Mouse (Mus musculus): Measurements from ENCODE around the gene Ngdn. TPM values are rescaled to one million over a fixed set of nuclear protein-coding genes. Genes with fewer than 3 reads are reported as not detected.

The Ngdn gene
- polyA plus RNA-seq, 1 experiment from 2014 or later: 87.2 TPM

GRCm38 (mm10) chr14:55005506-55005905 lies 9.7 kb upstream of the Ngdn start:
- no peaks in the 10 kb centered on the region for H3K27me3 ChIP-seq (replicated peaks; ENCODE audit: control insufficient read depth, insufficient read depth, low read length)
- H3K4me1 ChIP-seq (ENCODE audit: control insufficient read depth, insufficient read depth, low read length): peaks cover 3% of the 10 kb centered on the region; the same call in 1 of the 2 replicates
- 73% methylated on average over 2 of the region's 2 CpGs for WGBS
- no peaks in the 10 kb centered on the region for H3K9me3 ChIP-seq (ENCODE audit: control insufficient read depth, low read length)
- no peak for ATAC-seq
- H3K4me3 ChIP-seq (ENCODE audit: low read length): no peak overlapping the region
- no peak overlapping the region for H3K27ac ChIP-seq (ENCODE audit: low read length)
- H3K4me2 ChIP-seq (ENCODE audit: low read depth, low read length): no peak overlapping the region
- H3K36me3 ChIP-seq (ENCODE audit: control insufficient read depth, insufficient read depth, low read length): no peaks in the 10 kb centered on the region
- H3K9ac ChIP-seq (ENCODE audit: low read depth, low read length): no peak overlapping the region

- no peak for ATAC-seq
- Histone ChIP-seq H3K27ac (ENCODE audit: low read length) (no peak overlapping the region), H3K4me3 (ENCODE audit: low read length) (no peak overlapping the region), H3K27me3 (replicated peaks; ENCODE audit: control insufficient read depth, insufficient read depth, low read length) (no peaks in the 10 kb centered on the region), H3K4me2 (ENCODE audit: low read depth, low read length) (no peak overlapping the region), H3K9ac (ENCODE audit: low read depth, low read length) (no peak overlapping the region), H3K9me3 (ENCODE audit: control insufficient read depth, low read length) (no peaks in the 10 kb centered on the region), H3K4me1 (ENCODE audit: control insufficient read depth, insufficient read depth, low read length) (peaks cover 3% of the 10 kb centered on the region; the same call in 1 of the 2 replicates), H3K36me3 (ENCODE audit: control insufficient read depth, insufficient read depth, low read length) (no peaks in the 10 kb centered on the region)
- WGBS: 80% methylated on average over 8 of the region's 8 CpGs
Measured at GRCm38 (mm10) chr14:55005967-55006366, 9.3 kb upstream of the Ngdn start.

GRCm38 (mm10) chr14:55006541-55006940 lies 8.7 kb upstream of the Ngdn start:
- Histone ChIP-seq H3K36me3 (ENCODE audit: control insufficient read depth, insufficient read depth, low read length) (no peaks in the 10 kb centered on the region), H3K4me1 (ENCODE audit: control insufficient read depth, insufficient read depth, low read length) (peaks cover 3% of the 10 kb centered on the region; the same call in 1 of the 2 replicates), H3K4me3 (ENCODE audit: low read length) (no peak overlapping the region), H3K27me3 (replicated peaks; ENCODE audit: control insufficient read depth, insufficient read depth, low read length) (no peaks in the 10 kb centered on the region), H3K4me2 (ENCODE audit: low read depth, low read length) (no peak overlapping the region), H3K27ac (ENCODE audit: low read length) (no peak overlapping the region), H3K9me3 (ENCODE audit: control insufficient read depth, low read length) (no peaks in the 10 kb centered on the region), H3K9ac (ENCODE audit: low read depth, low read length) (no peak overlapping the region)
- WGBS: 69% methylated on average over 3 of the region's 3 CpGs
- no peak for ATAC-seq

DNA sequence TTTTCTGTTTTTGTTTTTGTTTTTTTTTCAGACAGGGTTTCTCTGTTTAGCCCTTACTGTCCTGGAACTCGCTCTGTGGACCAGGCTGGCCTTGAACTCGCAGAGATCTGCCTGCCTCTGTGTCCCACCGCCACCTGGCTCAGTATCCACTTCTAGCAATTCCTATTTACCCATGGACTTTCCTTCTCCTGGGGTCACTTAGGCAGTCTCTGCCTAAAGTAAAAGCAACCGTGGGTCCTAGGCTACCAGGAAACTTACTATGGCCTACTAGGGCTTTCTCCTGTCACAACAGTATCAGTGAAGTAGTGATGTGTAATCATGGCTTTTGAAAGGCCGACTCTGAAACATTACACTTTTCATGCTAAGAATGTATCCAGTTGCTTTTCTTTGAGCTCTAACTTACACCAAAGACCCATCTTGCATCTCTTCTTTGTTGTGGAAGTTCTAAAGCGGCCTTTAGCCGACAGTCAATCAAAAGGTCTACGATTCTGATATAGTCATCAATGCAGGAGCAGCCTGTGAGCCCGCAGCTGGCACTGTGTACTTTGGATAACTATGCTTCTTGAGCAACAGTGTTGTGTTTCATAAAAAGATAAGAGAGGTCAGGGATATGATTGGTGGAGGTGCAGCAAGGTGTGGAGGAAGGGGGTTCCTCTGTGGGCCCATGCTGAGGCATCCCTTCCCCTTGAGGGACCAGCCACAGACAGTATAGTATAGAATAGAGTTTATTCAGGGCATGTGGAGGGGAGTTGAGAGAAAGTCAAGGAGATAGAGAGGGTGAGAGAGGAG lies 7.9 kb upstream of the Ngdn start:
- H3K27me3 ChIP-seq (replicated peaks; ENCODE audit: control insufficient read depth, insufficient read depth, low read length): no peaks in the 10 kb centered on the region
- no peak overlapping the region for H3K27ac ChIP-seq (ENCODE audit: low read length)
- no peaks in the 10 kb centered on the region for H3K36me3 ChIP-seq (ENCODE audit: control insufficient read depth, insufficient read depth, low read length)
- H3K4me1 ChIP-seq (ENCODE audit: control insufficient read depth, insufficient read depth, low read length): peaks cover 3% of the 10 kb centered on the region; the same call in 1 of the 2 replicates
- no peak overlapping the region for H3K4me2 ChIP-seq (ENCODE audit: low read depth, low read length)
- H3K9ac ChIP-seq (ENCODE audit: low read depth, low read length): no peak overlapping the region
- no peak overlapping the region for H3K4me3 ChIP-seq (ENCODE audit: low read length)
- no peaks in the 10 kb centered on the region for H3K9me3 ChIP-seq (ENCODE audit: control insufficient read depth, low read length)
- WGBS: 78% methylated on average over 9 of the region's 9 CpGs
- ATAC-seq: peak; percentile 69

- no peak overlapping the region for H3K4me3 ChIP-seq (ENCODE audit: low read length)
- no peak for ATAC-seq
- H3K4me2 ChIP-seq (ENCODE audit: low read depth, low read length): no peak overlapping the region
- no peak overlapping the region for H3K27ac ChIP-seq (ENCODE audit: low read length)
- H3K36me3 ChIP-seq (ENCODE audit: control insufficient read depth, insufficient read depth, low read length): no peaks in the 10 kb centered on the region
- WGBS: 86% methylated on average over 8 of the region's 8 CpGs
- H3K27me3 ChIP-seq (replicated peaks; ENCODE audit: control insufficient read depth, insufficient read depth, low read length): no peaks in the 10 kb centered on the region
- H3K4me1 ChIP-seq (ENCODE audit: control insufficient read depth, insufficient read depth, low read length): peaks cover 3% of the 10 kb centered on the region; the same call in 1 of the 2 replicates
- no peak overlapping the region for H3K9ac ChIP-seq (ENCODE audit: low read depth, low read length)
- H3K9me3 ChIP-seq (ENCODE audit: control insufficient read depth, low read length): no peaks in the 10 kb centered on the region
Measured at GRCm38 (mm10) chr14:55008417-55008816, 6.8 kb upstream of the Ngdn start.

DNA sequence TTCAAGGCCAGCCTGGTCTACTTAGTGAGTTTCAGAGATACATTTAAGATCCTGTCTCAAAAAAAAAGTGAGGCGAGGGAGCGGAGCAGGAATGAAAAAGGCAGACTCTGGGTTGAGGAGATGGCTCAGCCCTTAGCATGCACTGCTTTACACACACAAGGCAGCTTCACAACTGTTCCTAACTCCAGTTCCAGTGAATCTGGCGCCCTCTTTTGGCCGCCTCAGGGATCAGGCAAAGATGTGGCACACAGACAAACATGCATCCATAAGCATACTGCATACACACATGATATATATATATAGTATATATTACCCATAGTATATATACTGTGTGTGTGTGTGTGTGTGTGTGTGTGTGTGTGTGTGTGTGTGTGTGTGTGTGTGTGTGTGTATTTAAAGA lies 4.1 kb upstream of the Ngdn start:
- no peaks in the 10 kb centered on the region for H3K27me3 ChIP-seq (replicated peaks; ENCODE audit: control insufficient read depth, insufficient read depth, low read length)
- H3K4me2 ChIP-seq (ENCODE audit: low read depth, low read length): no peak overlapping the region
- WGBS: 64% methylated on average over 4 of the region's 4 CpGs
- no peaks in the 10 kb centered on the region for H3K36me3 ChIP-seq (ENCODE audit: control insufficient read depth, insufficient read depth, low read length)
- H3K4me1 ChIP-seq (ENCODE audit: control insufficient read depth, insufficient read depth, low read length): no peaks in the 10 kb centered on the region
- no peaks in the 10 kb centered on the region for H3K9me3 ChIP-seq (ENCODE audit: control insufficient read depth, low read length)
- no peak for ATAC-seq
- no peak overlapping the region for H3K27ac ChIP-seq (ENCODE audit: low read length)
- H3K9ac ChIP-seq (ENCODE audit: low read depth, low read length): no peak overlapping the region
- H3K4me3 ChIP-seq (ENCODE audit: low read length): no peak overlapping the region

DNA sequence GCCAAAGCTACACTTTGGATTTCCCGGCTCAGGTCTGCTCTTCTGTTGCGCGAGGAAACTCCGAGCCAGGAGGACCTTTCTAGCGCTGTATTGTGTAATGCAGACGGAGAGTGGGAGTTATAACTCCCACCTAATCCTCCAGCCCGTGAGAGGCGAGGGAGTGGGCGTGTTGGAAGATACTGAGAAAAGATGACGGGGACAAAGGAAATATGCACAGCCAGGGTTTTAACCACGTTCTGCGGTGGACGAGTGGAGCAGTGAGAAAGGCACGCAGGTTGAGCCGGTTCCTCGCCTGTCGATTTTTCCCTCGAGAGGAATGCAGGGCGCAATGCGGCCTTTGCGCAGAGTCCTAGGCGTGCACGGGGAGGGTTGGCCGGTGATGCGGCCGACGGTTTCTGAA lies 663 bp upstream of the Ngdn start:
- Histone ChIP-seq H3K4me3 (ENCODE audit: low read length) (peak overlapping the region; percentile 50), H3K4me1 (ENCODE audit: control insufficient read depth, insufficient read depth, low read length) (peaks cover 5% of the 10 kb centered on the region), H3K9me3 (ENCODE audit: control insufficient read depth, low read length) (no peaks in the 10 kb centered on the region), H3K4me2 (ENCODE audit: low read depth, low read length) (peak overlapping the region; percentile 54), H3K27ac (ENCODE audit: low read length) (peak overlapping the region; percentile 92), H3K27me3 (replicated peaks; ENCODE audit: control insufficient read depth, insufficient read depth, low read length) (no peaks in the 10 kb centered on the region), H3K9ac (ENCODE audit: low read depth, low read length) (peak overlapping the region; percentile 75), H3K36me3 (ENCODE audit: control insufficient read depth, insufficient read depth, low read length) (no peaks in the 10 kb centered on the region)
- ATAC-seq: peak; percentile 72
- WGBS: under 1% methylated on average over 27 of the region's 27 CpGs

- no peaks in the 10 kb centered on the region for H3K9me3 ChIP-seq (ENCODE audit: control insufficient read depth, low read length)
- H3K36me3 ChIP-seq (ENCODE audit: control insufficient read depth, insufficient read depth, low read length): no peaks in the 10 kb centered on the region
- H3K4me3 ChIP-seq (ENCODE audit: low read length): peak overlapping the region; percentile 64
- H3K27me3 ChIP-seq (replicated peaks; ENCODE audit: control insufficient read depth, insufficient read depth, low read length): no peaks in the 10 kb centered on the region
- H3K27ac ChIP-seq (ENCODE audit: low read length): peak overlapping the region; percentile 66
- ATAC-seq: no peak
- H3K4me2 ChIP-seq (ENCODE audit: low read depth, low read length): peak overlapping the region; percentile 72
- H3K9ac ChIP-seq (ENCODE audit: low read depth, low read length): peak overlapping the region; percentile 73
- under 1% methylated on average over 17 of the region's 17 CpGs for WGBS
- peaks cover 5% of the 10 kb centered on the region for H3K4me1 ChIP-seq (ENCODE audit: control insufficient read depth, insufficient read depth, low read length)
Measured at GRCm38 (mm10) chr14:55015767-55016111, 485 bp downstream of the Ngdn start.

GRCm38 (mm10) chr14:55016876-55017275 lies 1.6 kb downstream of the Ngdn start:
- H3K36me3 ChIP-seq (ENCODE audit: control insufficient read depth, insufficient read depth, low read length): peaks cover 7% of the 10 kb centered on the region; the same call in 1 of the 2 replicates
- no peak for ATAC-seq
- no peak overlapping the region for H3K9ac ChIP-seq (ENCODE audit: low read depth, low read length)
- H3K9me3 ChIP-seq (ENCODE audit: control insufficient read depth, low read length): no peaks in the 10 kb centered on the region
- peaks cover 5% of the 10 kb centered on the region for H3K4me1 ChIP-seq (ENCODE audit: control insufficient read depth, insufficient read depth, low read length)
- H3K4me3 ChIP-seq (ENCODE audit: low read length): no peak overlapping the region
- no peaks in the 10 kb centered on the region for H3K27me3 ChIP-seq (replicated peaks; ENCODE audit: control insufficient read depth, insufficient read depth, low read length)
- 92% methylated on average over 16 of the region's 16 CpGs for WGBS
- no peak overlapping the region for H3K4me2 ChIP-seq (ENCODE audit: low read depth, low read length)
- H3K27ac ChIP-seq (ENCODE audit: low read length): no peak overlapping the region

Data from intestine, embryonic 16.5 days (tissue).